Mouse (Mus musculus) bone marrow, adult 2 months (tissue): ENCODE measurements around the gene Acad9. TPM values are rescaled to one million over a fixed set of nuclear protein-coding genes. Genes with fewer than 3 reads are reported as not detected.
A peak's percentile ranks its signal among the peaks of the same experiment; 100 is the strongest.

Source experiments
- H3K27ac ChIP-seq: fragments of 200-500 bp; 2 replicates; pipeline ENCODE4 v1.5.1; 2012; ENCODE audit warnings: low read depth, mild to moderate bottlenecking, control low read depth, inconsistent platforms, low read length; ENCODE audit not compliant: control insufficient read depth, poor library complexity, insufficient read depth
- H3K4me1 ChIP-seq: fragments of 200-500 bp; 2 replicates; pipeline ENCODE4 v1.6.1; 2011; ENCODE audit warnings: low read length; ENCODE audit not compliant: control insufficient read depth, insufficient read depth
- H3K4me3 ChIP-seq: fragments of 200-500 bp; replicated peaks from 2 replicates; pipeline ENCODE3; 2011; ENCODE audit warnings: mild to moderate bottlenecking, low read depth, low read length, control low read depth; ENCODE audit not compliant: control insufficient read depth
- CTCF ChIP-seq: fragments of 200-500 bp; IDR thresholded peaks from 2 replicates; pipeline ENCODE4 v1.5.1; 2011; ENCODE audit warnings: low read length, control low read depth; ENCODE audit not compliant: control insufficient read depth, insufficient read depth
- POLR2A ChIP-seq: fragments of 200-500 bp; IDR thresholded peaks from 2 replicates; pipeline ENCODE4 v1.6.1; 2011; ENCODE audit warnings: low read depth, mild to moderate bottlenecking, control low read depth, low read length, borderline replicate concordance; ENCODE audit not compliant: control insufficient read depth
- WGBS: fragments of 180-500 bp; shearing (Covaris S2); methylation state at CpG from one replicate; pipeline ENCODE4 v1.1.7; 2018; 5-methylcytosine and 5-hydroxymethylcytosine counted together
- polyA plus RNA-seq: library from polyadenylated mRNA; stranded (reverse); fragments of >200 nt; gene quantifications from 2 replicates; pipeline ENCODE4 v1.2.4, GENCODE M21; 2011; ENCODE audit warnings: low replicate concordance; ENCODE audit not compliant: missing spikeins, insufficient read depth, insufficient read length

The Acad9 gene
- polyA plus RNA-seq, result 7.4 and 16.7 TPM in 2 replicates

- H3K4me3 ChIP-seq, result peak within 1 kb of the TSS; percentile 89
- under 1% methylated on average over 49 of the region's 49 CpGs for WGBS
- H3K27ac ChIP-seq, result peak within 1 kb of the TSS; percentile 50; the same call in 1 of the 2 replicates
- peaks cover 3% of the 10 kb centered on the region for H3K4me1 ChIP-seq
- TF ChIP-seq CTCF (no peak), POLR2A (peak; percentile 60; the same call in 1 of the 2 replicates)
Measured at GRCm38 (mm10) chr3:36065843-36066651, at the start of gene Acad9. Gene Acad9, plus strand, starts transcription at chr3:36065979.

GRCm38 (mm10) chr3:36025732-36026131 lies 40.0 kb upstream of the Acad9 start:
- Histone ChIP-seq H3K27ac (no peak overlapping the region), H3K4me3 (no peak overlapping the region), H3K4me1 (no peaks in the 10 kb centered on the region)
- no peak for TF ChIP-seq POLR2A
- no peak for TF ChIP-seq CTCF
- 79% methylated on average over 6 of the region's 6 CpGs for WGBS

- TF ChIP-seq POLR2A, result no peak
- TF ChIP-seq CTCF, result no peak
- Histone ChIP-seq H3K4me3 (no peak overlapping the region), H3K27ac (no peak overlapping the region), H3K4me1 (no peaks in the 10 kb centered on the region)
- 48% methylated on average over 4 of the region's 4 CpGs for WGBS
Measured at GRCm38 (mm10) chr3:36029993-36030392, 35.8 kb upstream of the Acad9 start.

GRCm38 (mm10) chr3:36031740-36032510 lies 33.9 kb upstream of the Acad9 start:
- Histone ChIP-seq H3K4me3 (no peak overlapping the region), H3K4me1 (no peaks in the 10 kb centered on the region), H3K27ac (no peak overlapping the region)
- WGBS, result 62% methylated on average over 6 of the region's 6 CpGs
- TF ChIP-seq POLR2A (no peak), CTCF (no peak)

GRCm38 (mm10) chr3:36044520-36044919 lies 21.3 kb upstream of the Acad9 start:
- TF ChIP-seq POLR2A (no peak), CTCF (no peak)
- H3K4me3 ChIP-seq, result no peak overlapping the region
- H3K27ac ChIP-seq, result no peak overlapping the region
- no peaks in the 10 kb centered on the region for H3K4me1 ChIP-seq

- WGBS, result 67% methylated on average over 4 of the region's 4 CpGs
- no peak overlapping the region for H3K27ac ChIP-seq
- no peak overlapping the region for H3K4me3 ChIP-seq
- TF ChIP-seq CTCF (no peak), POLR2A (no peak)
- H3K4me1 ChIP-seq, result no peaks in the 10 kb centered on the region
Measured at GRCm38 (mm10) chr3:36045086-36045485, 20.7 kb upstream of the Acad9 start.

GRCm38 (mm10) chr3:36049106-36049505 lies 16.7 kb upstream of the Acad9 start:
- Histone ChIP-seq H3K27ac (no peak overlapping the region), H3K4me1 (no peaks in the 10 kb centered on the region), H3K4me3 (no peak overlapping the region)
- WGBS, result 55% methylated on average over 1 of the region's 1 CpGs
- TF ChIP-seq CTCF (no peak), POLR2A (no peak)

- Histone ChIP-seq H3K4me3 (no peak within 1 kb of the TSS), H3K27ac (no peak within 1 kb of the TSS), H3K4me1 (no peaks in the 10 kb centered on the region)
- TF ChIP-seq CTCF (no peak), POLR2A (no peak)
- 82% methylated on average over 6 of the region's 6 CpGs for WGBS
Measured at GRCm38 (mm10) chr3:36053447-36053846, 12.3 kb upstream of the Acad9 start, which contains the start of gene Ccdc144b. Gene Ccdc144b, minus strand, starts transcription at chr3:36053547.
